Mouse (Mus musculus): ENCODE results near the gene Fam160a1. TPM values are rescaled to one million over a fixed set of nuclear protein-coding genes. Genes with fewer than 3 reads are reported as not detected.
A peak's percentile ranks its signal among the peaks of the same experiment; 100 is the strongest.

The Fam160a1 gene
- polyA plus RNA-seq, 1 experiment from 2014 or later: 8.9 TPM

DNA sequence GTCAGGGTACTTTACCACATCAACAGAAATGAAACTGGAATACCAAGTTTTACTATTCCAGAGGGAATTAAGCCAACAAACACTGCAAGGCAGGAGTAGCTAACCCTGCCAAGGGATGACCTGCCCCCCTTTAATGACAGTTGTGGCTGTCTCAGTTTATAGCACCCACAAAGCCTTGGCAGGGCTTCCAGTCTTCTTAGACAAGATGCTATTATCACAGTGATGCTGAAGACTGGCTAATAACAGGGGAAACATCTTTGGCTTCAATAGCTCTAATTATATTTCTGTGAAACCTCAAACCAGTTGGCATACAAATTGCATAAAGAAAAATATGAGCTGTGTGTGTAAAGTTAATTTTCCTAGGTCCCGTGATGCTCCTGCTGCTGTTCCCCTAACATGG is 29.2 kb upstream of the Fam160a1 start:
- no peaks in the 10 kb centered on the region for H3K9me3 ChIP-seq (ENCODE audit: control insufficient read depth, low read length)
- H3K27ac ChIP-seq (replicated peaks): no peak overlapping the region
- H3K9ac ChIP-seq (ENCODE audit: low read length): no peak overlapping the region
- no peaks in the 10 kb centered on the region for H3K27me3 ChIP-seq (ENCODE audit: control insufficient read depth, insufficient read depth, low read length)
- H3K36me3 ChIP-seq (ENCODE audit: control insufficient read depth, insufficient read depth, low read length): no peaks in the 10 kb centered on the region
- TF ChIP-seq EP300 (optimal IDR thresholded peaks at IDR 0.05): no peak
- no peak for TF ChIP-seq CTCF (IDR thresholded peaks at IDR 0.05; ENCODE audit: low read depth)
- no peak overlapping the region for H3K4me3 ChIP-seq (ENCODE audit: low read depth, low read length)
- H3K4me1 ChIP-seq (replicated peaks; ENCODE audit: control insufficient read depth, insufficient read depth): 0 out of 2 replicates have a peak, but pooled peaks cover 3% of the 10 kb centered on the region
- DNase-seq (ENCODE audit: low spot score) (no peak), ATAC-seq (ENCODE audit: low FRiP score, low TSS enrichment) (no peak)
- H3K4me2 ChIP-seq (replicated peaks; ENCODE audit: low read depth): no peak overlapping the region
- WGBS: 86% methylated on average over 1 of the region's 1 CpGs

DNA sequence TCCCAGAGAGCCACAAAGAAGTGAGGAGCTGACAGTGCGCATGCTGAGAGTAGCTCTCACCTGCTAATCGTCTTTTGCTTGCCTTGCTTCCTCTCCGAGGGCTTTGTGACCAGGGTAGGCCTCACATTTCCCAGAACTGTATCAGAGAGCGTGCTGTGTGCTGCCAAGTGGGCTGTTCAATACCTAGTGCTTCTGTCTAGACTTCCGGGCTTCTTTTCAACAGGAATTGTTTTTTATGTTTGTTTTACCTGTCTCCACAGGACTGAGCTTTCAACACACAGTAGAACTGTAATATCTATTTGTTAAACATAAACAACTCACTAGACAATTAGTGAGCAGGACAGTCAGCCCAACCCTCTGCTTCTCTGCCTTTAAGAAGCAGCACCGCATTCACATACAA is 28.2 kb upstream of the Fam160a1 start:
- peak; percentile 77; the same call in 1 of the 2 replicates for ATAC-seq (ENCODE audit: low FRiP score, low TSS enrichment)
- Histone ChIP-seq H3K27me3 (ENCODE audit: control insufficient read depth, insufficient read depth, low read length) (no peaks in the 10 kb centered on the region), H3K36me3 (ENCODE audit: control insufficient read depth, insufficient read depth, low read length) (no peaks in the 10 kb centered on the region), H3K9ac (ENCODE audit: low read length) (no peak overlapping the region), H3K9me3 (ENCODE audit: control insufficient read depth, low read length) (no peaks in the 10 kb centered on the region), H3K4me2 (replicated peaks; ENCODE audit: low read depth) (no peak overlapping the region), H3K27ac (replicated peaks) (peak overlapping the region; percentile 35; the same call in 1 of the 2 replicates), H3K4me3 (ENCODE audit: low read depth, low read length) (no peak overlapping the region), H3K4me1 (replicated peaks; ENCODE audit: control insufficient read depth, insufficient read depth) (0 out of 2 replicates have a peak, but pooled peaks cover 3% of the 10 kb centered on the region)
- DNase-seq (ENCODE audit: low spot score): peak; percentile 39
- TF ChIP-seq EP300 (optimal IDR thresholded peaks at IDR 0.05): no peak
- no peak for TF ChIP-seq CTCF (IDR thresholded peaks at IDR 0.05; ENCODE audit: low read depth)
- 42% methylated on average over 6 of the region's 6 CpGs for WGBS

DNA sequence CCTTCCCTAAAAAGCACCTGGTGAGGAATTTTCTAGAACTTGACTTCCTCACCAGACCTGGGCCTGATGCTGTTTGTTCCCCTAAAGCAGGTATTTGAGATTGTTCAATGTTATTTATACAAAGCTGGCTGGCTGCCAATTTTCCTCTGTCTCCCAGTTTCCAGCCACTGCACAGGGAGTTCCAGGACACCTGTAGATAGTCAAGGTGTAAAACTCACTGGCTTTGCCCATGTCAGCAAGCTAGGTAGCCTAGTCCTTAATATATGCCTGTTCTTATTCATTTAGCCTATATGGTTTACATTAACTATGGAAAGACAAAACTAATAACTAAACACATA is 25.8 kb upstream of the Fam160a1 start:
- Histone ChIP-seq H3K9me3 (ENCODE audit: control insufficient read depth, low read length) (no peaks in the 10 kb centered on the region), H3K4me2 (replicated peaks; ENCODE audit: low read depth) (no peak overlapping the region), H3K36me3 (ENCODE audit: control insufficient read depth, insufficient read depth, low read length) (no peaks in the 10 kb centered on the region), H3K4me1 (replicated peaks; ENCODE audit: control insufficient read depth, insufficient read depth) (0 out of 2 replicates have a peak, but pooled peaks cover 3% of the 10 kb centered on the region), H3K4me3 (ENCODE audit: low read depth, low read length) (no peak overlapping the region), H3K9ac (ENCODE audit: low read length) (no peak overlapping the region), H3K27ac (replicated peaks) (peak overlapping the region; percentile 78; the same call in 1 of the 2 replicates), H3K27me3 (ENCODE audit: control insufficient read depth, insufficient read depth, low read length) (no peaks in the 10 kb centered on the region)
- ATAC-seq (ENCODE audit: low FRiP score, low TSS enrichment) (no peak), DNase-seq (ENCODE audit: low spot score) (peak; percentile 50)
- TF ChIP-seq EP300 (optimal IDR thresholded peaks at IDR 0.05) (no peak), CTCF (IDR thresholded peaks at IDR 0.05; ENCODE audit: low read depth) (no peak)

DNA sequence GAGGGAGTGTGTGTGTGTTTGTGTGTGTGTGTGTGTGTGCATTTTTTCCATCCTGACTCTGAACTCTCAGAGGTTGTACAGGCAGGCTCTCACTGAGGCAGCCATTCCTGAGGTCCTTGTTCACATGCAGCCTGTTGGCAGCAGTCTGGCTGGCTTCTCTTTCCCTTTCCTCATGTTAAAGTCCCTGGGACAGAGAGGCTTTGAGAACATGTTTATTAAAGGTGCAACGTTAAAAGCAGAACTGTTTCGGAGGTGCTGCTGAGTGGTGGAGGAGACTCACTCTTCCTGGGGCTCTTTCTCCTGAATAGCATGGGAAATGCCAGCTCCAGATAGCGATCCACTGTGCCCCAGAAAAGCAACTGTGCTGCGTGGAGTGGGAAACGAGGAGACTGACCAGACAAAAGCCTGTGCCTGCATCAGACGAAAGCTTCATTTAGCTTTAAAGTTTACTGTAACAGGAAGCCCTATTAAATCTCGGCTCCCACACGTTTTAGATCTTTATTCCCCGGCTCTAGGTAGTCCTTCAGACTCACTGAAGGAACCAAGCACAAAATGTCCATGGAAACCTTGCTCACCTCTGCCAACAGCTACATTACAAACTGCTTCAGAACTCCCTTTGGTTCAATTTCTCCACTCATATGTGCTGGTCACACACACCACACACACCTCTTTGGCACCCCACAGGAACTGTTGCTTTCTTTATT is 25.2 kb upstream of the Fam160a1 start:
- H3K4me2 ChIP-seq (replicated peaks; ENCODE audit: low read depth): peak overlapping the region; percentile 27
- WGBS: 19% methylated on average over 9 of the region's 9 CpGs
- no peak for TF ChIP-seq EP300 (optimal IDR thresholded peaks at IDR 0.05)
- no peak for TF ChIP-seq CTCF (IDR thresholded peaks at IDR 0.05; ENCODE audit: low read depth)
- no peaks in the 10 kb centered on the region for H3K9me3 ChIP-seq (ENCODE audit: control insufficient read depth, low read length)
- H3K27me3 ChIP-seq (ENCODE audit: control insufficient read depth, insufficient read depth, low read length): no peaks in the 10 kb centered on the region
- no peak overlapping the region for H3K4me3 ChIP-seq (ENCODE audit: low read depth, low read length)
- H3K27ac ChIP-seq (replicated peaks): peak overlapping the region; percentile 78
- no peak; the same call in 1 of the 2 replicates for ATAC-seq (ENCODE audit: low FRiP score, low TSS enrichment)
- DNase-seq (ENCODE audit: low spot score): peak; percentile 24
- H3K4me1 ChIP-seq (replicated peaks; ENCODE audit: control insufficient read depth, insufficient read depth): 0 out of 2 replicates have a peak, but pooled peaks cover 3% of the 10 kb centered on the region
- H3K9ac ChIP-seq (ENCODE audit: low read length): 0 out of 2 replicates have a peak overlapping the region, but pooled peaks have one; percentile 18
- H3K36me3 ChIP-seq (ENCODE audit: control insufficient read depth, insufficient read depth, low read length): no peaks in the 10 kb centered on the region

DNA sequence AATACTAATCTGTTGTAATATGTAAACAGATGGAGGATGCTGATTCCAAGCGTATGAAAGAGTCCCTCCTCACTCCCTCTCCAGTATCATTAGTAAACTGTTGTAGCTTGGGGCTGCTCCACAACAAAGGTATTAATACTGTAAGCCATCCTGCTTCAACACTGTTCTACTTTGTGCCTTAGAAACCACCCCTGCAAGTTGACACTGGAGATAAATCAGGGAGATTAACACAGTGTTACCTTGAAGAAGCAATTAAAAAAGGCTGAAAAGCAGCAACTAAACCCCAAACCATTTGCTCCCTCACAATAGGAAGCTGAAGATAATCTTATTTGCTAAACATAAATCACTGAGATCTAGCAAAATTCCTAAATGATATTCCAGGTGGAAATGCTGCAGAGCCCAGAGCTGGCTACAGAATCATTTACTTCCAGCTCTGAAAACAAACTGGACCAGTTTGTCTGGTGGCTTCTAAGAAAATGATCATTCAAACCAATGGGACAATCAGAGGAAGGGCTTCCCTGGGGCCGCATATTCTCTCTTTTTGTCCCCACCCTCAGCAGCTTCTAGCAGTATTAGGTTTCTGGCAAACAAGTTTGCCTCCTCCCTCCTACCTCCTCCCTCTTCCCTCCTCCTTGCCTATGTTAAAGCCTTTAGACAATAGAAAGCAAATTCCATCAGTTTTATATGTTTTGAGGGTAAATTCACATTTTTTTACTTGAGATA is 24.5 kb upstream of the Fam160a1 start:
- Histone ChIP-seq H3K4me1 (replicated peaks; ENCODE audit: control insufficient read depth, insufficient read depth) (0 out of 2 replicates have a peak, but pooled peaks cover 3% of the 10 kb centered on the region), H3K36me3 (ENCODE audit: control insufficient read depth, insufficient read depth, low read length) (no peaks in the 10 kb centered on the region), H3K4me2 (replicated peaks; ENCODE audit: low read depth) (no peak overlapping the region), H3K9me3 (ENCODE audit: control insufficient read depth, low read length) (no peaks in the 10 kb centered on the region), H3K4me3 (ENCODE audit: low read depth, low read length) (no peak overlapping the region), H3K27me3 (ENCODE audit: control insufficient read depth, insufficient read depth, low read length) (no peaks in the 10 kb centered on the region), H3K27ac (replicated peaks) (peak overlapping the region; percentile 8; the same call in 1 of the 2 replicates), H3K9ac (ENCODE audit: low read length) (no peak overlapping the region)
- TF ChIP-seq EP300 (optimal IDR thresholded peaks at IDR 0.05) (no peak), CTCF (IDR thresholded peaks at IDR 0.05; ENCODE audit: low read depth) (no peak)
- DNase-seq (ENCODE audit: low spot score): no peak
- 14% methylated on average over 2 of the region's 2 CpGs for WGBS
- no peak for ATAC-seq (ENCODE audit: low FRiP score, low TSS enrichment)

DNA sequence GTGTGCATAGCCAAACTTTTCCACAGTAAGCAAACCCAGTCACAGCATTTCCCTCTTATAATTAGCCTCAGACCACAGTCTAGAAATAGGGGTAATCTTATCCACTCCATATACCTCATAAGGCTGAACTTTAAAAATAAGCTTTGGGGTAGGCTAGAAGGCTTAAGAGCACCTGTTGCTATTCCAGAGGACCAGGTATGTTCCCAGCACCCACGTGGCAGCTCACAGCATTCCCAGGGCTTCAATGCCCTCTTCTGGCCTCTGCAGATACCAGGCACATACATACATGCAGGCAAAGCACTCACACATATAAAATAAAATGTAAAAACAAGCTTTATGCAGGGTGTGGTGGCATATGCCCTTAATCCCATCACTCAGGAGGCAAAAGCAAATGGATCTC is 16.5 kb upstream of the Fam160a1 start:
- Histone ChIP-seq H3K9me3 (ENCODE audit: control insufficient read depth, low read length) (no peaks in the 10 kb centered on the region), H3K9ac (ENCODE audit: low read length) (no peak overlapping the region), H3K4me2 (replicated peaks; ENCODE audit: low read depth) (no peak overlapping the region), H3K27me3 (ENCODE audit: control insufficient read depth, insufficient read depth, low read length) (no peaks in the 10 kb centered on the region), H3K36me3 (ENCODE audit: control insufficient read depth, insufficient read depth, low read length) (no peaks in the 10 kb centered on the region), H3K27ac (replicated peaks) (no peak overlapping the region), H3K4me1 (replicated peaks; ENCODE audit: control insufficient read depth, insufficient read depth) (no peaks in the 10 kb centered on the region), H3K4me3 (ENCODE audit: low read depth, low read length) (no peak overlapping the region)
- ATAC-seq (ENCODE audit: low FRiP score, low TSS enrichment) (no peak), DNase-seq (ENCODE audit: low spot score) (no peak)
- TF ChIP-seq CTCF (IDR thresholded peaks at IDR 0.05; ENCODE audit: low read depth): no peak
- TF ChIP-seq EP300 (optimal IDR thresholded peaks at IDR 0.05): no peak
- WGBS: 62% methylated on average over 1 of the region's 1 CpGs
